Mouse (Mus musculus) skeletal muscle tissue, postnatal 0 days (tissue): Measurements from ENCODE around the gene Ppp1r11. TPM values are rescaled to one million over a fixed set of nuclear protein-coding genes. Genes with fewer than 3 reads are reported as not detected.

Source experiments
- polyA plus RNA-seq: library from polyadenylated mRNA; unstranded; fragments of >200 nt; fragmentation: Nextera tagmentation; extraction: Ambion mirVana; gene quantifications from 2 replicates; pipeline ENCODE4 v1.2.1, GENCODE M21; 2015

The Ppp1r11 gene
- polyA plus RNA-seq, result 77.5 and 78.4 TPM in 2 replicates

GRCm38 (mm10) chr17:36950981-36951947 lies at the start of gene Ppp1r11:
Ppp1r11 (minus strand) TSS chr17:36951741.

DNA sequence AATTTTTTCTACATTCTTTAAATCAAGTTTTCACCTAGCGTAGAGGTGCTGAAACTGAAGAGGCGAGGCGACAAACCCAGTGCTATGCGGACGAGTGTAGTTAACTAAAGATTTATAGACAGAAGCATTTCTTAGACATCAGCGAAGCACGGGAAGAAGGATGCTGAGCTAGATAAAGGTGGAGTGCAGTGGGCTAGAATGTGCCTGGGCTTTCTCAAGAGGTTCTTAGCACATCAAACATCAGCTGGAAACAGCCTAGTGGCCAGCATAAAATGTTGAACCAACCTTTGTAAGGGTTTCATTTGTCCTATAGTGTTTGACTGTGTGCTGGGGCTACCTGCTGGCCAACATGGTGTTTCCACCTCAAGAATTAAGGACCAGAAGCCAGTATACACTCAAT lies 49.3 kb upstream of the Ppp1r11 start, which contains the start of gene Zfp57:
Gene Zfp57, plus strand, starts transcription at position 301 of the 400 bp plus-strand sequence.

DNA sequence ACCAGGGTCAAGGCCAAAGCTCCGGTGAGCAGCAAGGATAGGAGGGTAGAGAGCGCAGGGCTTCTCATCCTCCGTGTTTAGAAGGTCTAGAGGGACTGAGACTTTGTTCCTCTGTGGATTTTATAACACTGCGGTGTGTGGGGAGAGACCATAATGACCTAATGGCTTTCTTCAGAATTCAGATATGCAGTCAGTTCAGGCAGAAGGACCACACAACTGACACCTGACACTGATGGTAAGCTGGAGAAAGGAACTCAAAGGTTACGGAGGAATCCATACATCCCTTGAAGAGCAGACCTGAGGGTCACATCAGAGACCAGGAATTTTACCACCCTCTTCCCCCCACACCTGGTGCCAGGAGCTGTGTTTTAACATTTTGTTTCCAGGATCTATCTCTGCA lies 37.9 kb upstream of the Ppp1r11 start, which contains the start of gene H2-M5:
Gene H2-M5, minus strand, starts transcription at position 101 of the 400 bp plus-strand sequence.

DNA sequence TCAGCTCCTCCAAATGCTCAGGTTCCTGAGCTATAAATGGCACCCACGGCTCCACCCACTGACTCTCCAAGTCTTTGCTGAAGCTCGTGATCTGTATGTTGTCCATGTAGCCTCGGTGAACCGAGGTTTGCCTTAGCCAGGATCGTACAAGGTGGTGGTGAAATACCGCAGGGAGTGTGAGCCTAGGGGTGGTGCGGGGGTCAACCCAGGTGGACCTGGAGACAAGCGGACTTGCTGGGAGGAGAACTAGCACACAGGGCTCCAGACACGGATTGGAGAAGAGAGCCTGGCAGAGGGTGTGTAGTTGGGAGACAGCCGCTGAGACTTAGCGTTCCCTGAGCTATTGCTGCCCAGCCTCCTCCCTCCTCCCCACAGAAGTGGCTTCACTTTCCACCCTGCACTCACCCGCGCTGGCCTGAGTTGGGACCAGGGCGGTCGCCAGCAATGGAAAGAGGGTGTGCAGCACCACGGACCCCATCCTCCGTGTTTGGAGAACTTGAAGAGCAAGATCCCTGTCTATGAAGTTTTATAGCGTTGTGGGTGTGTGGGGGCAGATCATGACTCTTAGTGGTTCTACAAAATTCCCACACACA lies 29.8 kb upstream of the Ppp1r11 start, which contains the start of gene 2410137M14Rik:
Gene 2410137M14Rik, minus strand, starts transcription at position 17 of the 593 bp plus-strand sequence.

DNA sequence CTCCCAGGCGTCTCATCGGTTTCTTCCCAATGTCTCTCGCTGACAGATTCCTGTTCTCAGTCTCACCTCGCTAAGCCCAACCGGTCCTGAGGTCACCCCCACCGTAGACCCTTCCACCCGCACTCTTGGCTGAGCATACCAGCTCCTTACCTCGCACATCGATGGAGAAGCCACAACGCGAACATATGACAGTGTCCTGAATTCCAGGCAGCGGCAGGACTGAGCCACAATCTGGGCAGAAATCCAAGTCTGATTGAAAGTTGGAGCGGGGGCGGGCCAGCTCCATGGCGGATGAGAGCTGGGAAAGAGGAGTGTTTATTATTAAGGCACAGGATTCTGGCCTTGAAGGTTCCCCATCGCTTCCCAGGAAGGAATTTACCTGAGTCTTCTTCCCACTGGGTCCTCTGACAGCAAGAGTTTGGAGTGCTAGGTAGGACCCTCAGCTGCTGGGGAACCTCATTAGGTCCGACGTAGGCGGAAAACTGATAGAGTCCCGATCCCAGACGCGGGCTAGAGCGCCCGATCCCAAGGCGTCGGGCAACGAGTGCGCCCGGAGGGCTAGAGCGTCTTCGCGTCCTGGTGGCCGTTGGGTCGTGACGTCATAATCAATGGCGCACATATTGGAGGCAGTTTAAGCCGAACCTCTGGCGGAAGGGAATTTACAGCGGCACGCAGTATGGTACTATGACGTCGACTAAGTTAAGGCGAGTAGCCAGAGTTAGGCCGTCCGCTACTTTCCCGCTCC lies 6.6 kb upstream of the Ppp1r11 start, which contains the start of the genes Znrd1 and Znrd1as:
Gene Znrd1, minus strand, starts transcription at position 561 of the 745 bp plus-strand sequence.
Gene Znrd1as, plus strand, starts transcription at position 594 of the 745 bp plus-strand sequence.

GRCm38 (mm10) chr17:36942791-36943471 lies 8.6 kb downstream of the Ppp1r11 start, which contains the start of gene Rnf39:
Rnf39 (plus strand) TSS chr17:36942918.

Other genes starting within 250 kb of the Ppp1r11 start
- gene H2-M10.5, start 178.8 kb downstream of the Ppp1r11 start, polyA plus RNA-seq, result not detected in 2 replicates
- not detected in 2 replicates for gene H2-M10.6, start 139.6 kb downstream of the Ppp1r11 start, polyA plus RNA-seq
- gene Trim26, start 114.6 kb downstream of the Ppp1r11 start, polyA plus RNA-seq, result 19.3 and 19.5 TPM in 2 replicates
- 0.07 TPM in 1 of 2 replicates, not detected in the other for gene Trim15, start 84.5 kb downstream of the Ppp1r11 start, polyA plus RNA-seq
- 0.22 and 0.37 TPM in 2 replicates for gene Trim10, start 82.2 kb downstream of the Ppp1r11 start, polyA plus RNA-seq
- not detected in 2 replicates for gene Trim40, start 61.6 kb downstream of the Ppp1r11 start, polyA plus RNA-seq
- not detected in 2 replicates for gene Trim31, start 53.6 kb downstream of the Ppp1r11 start, polyA plus RNA-seq
- gene Rnf39, start 8.8 kb downstream of the Ppp1r11 start, polyA plus RNA-seq, result 0.73 and 1.4 TPM in 2 replicates
- gene Znrd1, start 6.8 kb upstream of the Ppp1r11 start, polyA plus RNA-seq, result 37.6 and 40.9 TPM in 2 replicates
- gene Znrd1as, start 6.9 kb upstream of the Ppp1r11 start, polyA plus RNA-seq, result 7.9 and 10.3 TPM in 2 replicates
- not detected in 2 replicates for gene 2410137M14Rik, start 29.5 kb upstream of the Ppp1r11 start, polyA plus RNA-seq
- gene H2-M5, start 37.8 kb upstream of the Ppp1r11 start, polyA plus RNA-seq, result 0.15 TPM in 2 replicates
- 9.7 and 11.0 TPM in 2 replicates for gene Zfp57, start 49.4 kb upstream of the Ppp1r11 start, polyA plus RNA-seq
- not detected in 2 replicates for gene Mog, start 71.7 kb upstream of the Ppp1r11 start, polyA plus RNA-seq
- gene Gabbr1, start 94.2 kb upstream of the Ppp1r11 start, polyA plus RNA-seq, result 3.8 and 4.6 TPM in 2 replicates
- gene Olfr90, start 136.8 kb upstream of the Ppp1r11 start, polyA plus RNA-seq, result not detected in 2 replicates
- not detected in 2 replicates for gene Olfr91, start 146.5 kb upstream of the Ppp1r11 start, polyA plus RNA-seq
- not detected in 2 replicates for gene Olfr92, start 168.3 kb upstream of the Ppp1r11 start, polyA plus RNA-seq
- gene Olfr93, start 209.8 kb upstream of the Ppp1r11 start, polyA plus RNA-seq, result not detected in 2 replicates
- 0.61 TPM in 1 of 2 replicates, not detected in the other for gene Ubd, start 242.2 kb upstream of the Ppp1r11 start, polyA plus RNA-seq
- not detected in 2 replicates for gene Olfr94, start 249.3 kb upstream of the Ppp1r11 start, polyA plus RNA-seq